Mouse (Mus musculus): Measurements from ENCODE around the gene Rtn3. TPM values are rescaled to one million over a fixed set of nuclear protein-coding genes. Genes with fewer than 3 reads are reported as not detected.
A peak's percentile ranks its signal among the peaks of the same experiment; 100 is the strongest.

Rtn3 gene
- polyA plus RNA-seq, 1 experiment from 2014 or later, result 306 TPM

DNA sequence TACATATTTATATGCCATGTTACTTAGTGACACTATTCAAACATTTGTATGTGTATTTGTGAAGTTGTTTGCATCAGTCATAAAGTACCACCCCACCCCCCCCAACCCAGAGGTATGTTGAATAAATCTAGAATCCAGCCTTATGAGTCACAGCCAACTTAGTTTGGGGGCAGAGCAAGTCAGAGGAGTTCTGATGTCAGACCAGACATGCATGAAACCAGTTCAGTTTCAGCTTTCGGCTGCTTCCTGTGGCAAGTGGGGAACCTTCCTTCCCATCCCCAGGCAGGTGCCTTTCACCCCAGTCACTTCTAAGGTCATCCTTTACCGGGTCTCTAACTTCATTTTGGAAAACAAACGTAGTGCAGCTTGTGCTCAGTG lies 57.7 kb downstream of the Rtn3 start:
- peaks cover 34% of the 10 kb centered on the region for H3K27me3 ChIP-seq (ENCODE audit: low read depth, poor library complexity, severe bottlenecking)
- peaks cover 99% of the 10 kb centered on the region for H3K36me3 ChIP-seq
- no peak overlapping the region for H3K4me3 ChIP-seq
- 70% methylated on average over 3 of the region's 3 CpGs for WGBS
- no peaks in the 10 kb centered on the region for H3K9me3 ChIP-seq (replicated peaks)
- no peak overlapping the region for H3K27ac ChIP-seq (replicated peaks)
- DNase-seq (ENCODE audit: low spot score), result no peak
- H3K4me1 ChIP-seq, result peaks cover 43% of the 10 kb centered on the region

- no peak overlapping the region for H3K4me3 ChIP-seq
- 69% methylated on average over 8 of the region's 8 CpGs for whole genome bisulfite sequencing
- H3K36me3 ChIP-seq, result peaks cover 99% of the 10 kb centered on the region
- no peak overlapping the region for H3K27ac ChIP-seq (replicated peaks)
- H3K9me3 ChIP-seq (replicated peaks), result no peaks in the 10 kb centered on the region
- H3K4me1 ChIP-seq, result peaks cover 49% of the 10 kb centered on the region
- peaks cover 40% of the 10 kb centered on the region for H3K27me3 ChIP-seq (ENCODE audit: low read depth, poor library complexity, severe bottlenecking)
- no peak for DNase-seq (ENCODE audit: low spot score)
Observed at GRCm38 (mm10) chr19:7424590-7425397, 58.3 kb downstream of the Rtn3 start.

DNA sequence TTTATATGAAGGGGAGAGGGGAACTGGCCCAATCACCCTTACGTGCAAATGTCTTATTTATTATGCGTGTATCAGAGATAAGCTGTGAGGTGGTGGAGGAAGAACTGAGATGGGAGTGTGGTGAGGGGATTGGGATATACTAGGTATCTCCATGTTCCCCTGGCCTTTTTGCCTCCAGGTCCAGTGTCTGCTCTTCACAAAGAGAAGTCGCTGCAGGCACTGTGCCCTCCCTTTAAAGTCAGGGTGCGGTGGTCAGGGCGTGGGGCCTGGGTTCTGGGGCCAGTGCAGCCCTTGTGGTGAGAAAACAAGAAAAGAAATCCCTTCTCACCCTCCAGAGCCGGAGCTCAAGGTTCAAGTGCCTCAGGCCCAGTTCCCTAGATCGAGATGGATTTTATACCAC lies 59.0 kb downstream of the Rtn3 start:
- H3K27ac ChIP-seq (replicated peaks), result no peak overlapping the region
- 0 out of 2 replicates have a peak overlapping the region, but pooled peaks have one; percentile 18 for H3K4me3 ChIP-seq
- H3K36me3 ChIP-seq, result peaks cover 97% of the 10 kb centered on the region
- H3K4me1 ChIP-seq, result peaks cover 56% of the 10 kb centered on the region
- H3K27me3 ChIP-seq (ENCODE audit: low read depth, poor library complexity, severe bottlenecking), result peaks cover 41% of the 10 kb centered on the region
- no peaks in the 10 kb centered on the region for H3K9me3 ChIP-seq (replicated peaks)
- 56% methylated on average over 7 of the region's 7 CpGs for WGBS
- no peak for DNase-seq (ENCODE audit: low spot score)

- Histone ChIP-seq H3K36me3 (peaks cover 93% of the 10 kb centered on the region), H3K4me3 (peak overlapping the region; percentile 90), H3K9me3 (replicated peaks) (no peaks in the 10 kb centered on the region), H3K27me3 (ENCODE audit: low read depth, poor library complexity, severe bottlenecking) (peaks cover 41% of the 10 kb centered on the region), H3K4me1 (peaks cover 61% of the 10 kb centered on the region), H3K27ac (replicated peaks) (peak overlapping the region; percentile 78)
- 26% methylated on average over 16 of the region's 16 CpGs for WGBS
- no peak for DNase-seq (ENCODE audit: low spot score)
Observed at GRCm38 (mm10) chr19:7423656-7424030, 59.4 kb downstream of the Rtn3 start.

- Histone ChIP-seq H3K4me3 (peak overlapping the region; percentile 90), H3K4me1 (peaks cover 62% of the 10 kb centered on the region), H3K27ac (replicated peaks) (peak overlapping the region; percentile 78), H3K9me3 (replicated peaks) (no peaks in the 10 kb centered on the region), H3K27me3 (ENCODE audit: low read depth, poor library complexity, severe bottlenecking) (peaks cover 41% of the 10 kb centered on the region), H3K36me3 (peaks cover 88% of the 10 kb centered on the region)
- peak; percentile 59 for DNase-seq (ENCODE audit: low spot score)
- 15% methylated on average over 50 of the region's 51 CpGs for WGBS
Observed at GRCm38 (mm10) chr19:7423028-7423655, 59.9 kb downstream of the Rtn3 start.

GRCm38 (mm10) chr19:7422656-7423027 lies 60.4 kb downstream of the Rtn3 start:
- peak overlapping the region; percentile 78 for H3K27ac ChIP-seq (replicated peaks)
- peaks cover 83% of the 10 kb centered on the region for H3K36me3 ChIP-seq
- H3K9me3 ChIP-seq (replicated peaks), result no peaks in the 10 kb centered on the region
- H3K4me1 ChIP-seq, result peaks cover 62% of the 10 kb centered on the region
- WGBS, result 5% methylated on average over 35 of the region's 35 CpGs
- no peak for DNase-seq (ENCODE audit: low spot score)
- peak overlapping the region; percentile 90 for H3K4me3 ChIP-seq
- peaks cover 41% of the 10 kb centered on the region for H3K27me3 ChIP-seq (ENCODE audit: low read depth, poor library complexity, severe bottlenecking)

DNA sequence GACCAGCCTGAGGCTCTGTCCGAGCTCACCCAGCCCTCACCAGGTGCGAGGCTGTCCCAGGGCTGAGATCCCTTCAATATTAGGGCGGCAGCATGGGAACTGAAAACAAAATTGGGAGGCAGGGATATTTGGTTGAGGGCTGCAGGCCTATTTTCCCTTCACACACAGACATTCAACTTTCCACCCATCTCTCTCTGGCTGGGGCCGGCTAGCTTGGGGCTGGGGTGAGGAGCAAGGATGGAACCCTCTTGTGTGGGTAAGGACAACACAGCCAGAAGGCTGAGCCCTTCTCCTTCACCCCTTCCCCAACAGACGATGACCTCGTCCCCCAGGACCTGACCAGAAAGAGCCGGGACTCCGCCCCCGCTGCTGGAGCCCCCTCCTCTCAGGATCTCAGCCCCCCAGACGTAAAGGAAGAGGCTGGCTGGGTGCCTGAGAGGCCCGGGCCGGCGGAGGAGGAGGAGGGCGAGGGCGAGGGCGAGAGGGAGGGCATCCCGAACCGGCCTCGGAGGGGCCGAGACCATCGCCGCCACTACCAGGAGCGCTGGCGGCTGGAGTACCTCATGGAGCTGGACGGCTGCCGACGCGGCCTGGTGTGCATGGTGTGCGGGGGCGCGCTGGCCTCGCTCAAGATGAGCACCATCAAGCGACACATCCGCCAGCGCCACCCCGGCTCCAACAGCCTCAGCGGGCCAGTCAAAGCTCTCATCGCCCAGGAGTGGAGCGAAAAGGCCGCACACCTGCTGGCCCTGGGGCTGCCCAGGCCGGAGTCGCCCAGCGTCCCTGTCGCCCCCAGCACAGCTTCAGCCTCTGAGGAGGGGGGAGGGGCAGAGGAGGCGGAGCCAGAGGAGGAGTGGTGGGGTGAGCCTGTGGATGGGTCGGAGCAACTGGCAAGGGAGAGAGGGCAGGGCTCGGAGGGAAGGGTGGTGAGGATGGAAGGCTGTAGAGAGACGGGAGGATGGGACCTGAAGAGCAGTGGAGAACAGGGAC lies 61.2 kb downstream of the Rtn3 start:
- WGBS, result 6% methylated on average over 48 of the region's 48 CpGs
- H3K27me3 ChIP-seq (ENCODE audit: low read depth, poor library complexity, severe bottlenecking), result peaks cover 41% of the 10 kb centered on the region
- H3K4me3 ChIP-seq, result peak overlapping the region; percentile 90
- peaks cover 75% of the 10 kb centered on the region for H3K36me3 ChIP-seq
- DNase-seq (ENCODE audit: low spot score), result peak; percentile 85
- H3K9me3 ChIP-seq (replicated peaks), result no peaks in the 10 kb centered on the region
- H3K4me1 ChIP-seq, result peaks cover 62% of the 10 kb centered on the region
- H3K27ac ChIP-seq (replicated peaks), result peak overlapping the region; percentile 78

GRCm38 (mm10) chr19:7420841-7421601 lies 62.1 kb downstream of the Rtn3 start:
- Histone ChIP-seq H3K4me1 (peaks cover 71% of the 10 kb centered on the region), H3K27ac (replicated peaks) (peak overlapping the region; percentile 78)
- peak; percentile 38 for DNase-seq (ENCODE audit: low spot score)

GRCm38 (mm10) chr19:7420108-7420507 lies 63.0 kb downstream of the Rtn3 start:
- WGBS, result 70% methylated on average over 12 of the region's 12 CpGs
- Histone ChIP-seq H3K9me3 (replicated peaks) (no peaks in the 10 kb centered on the region), H3K36me3 (peaks cover 58% of the 10 kb centered on the region), H3K27ac (replicated peaks) (peak overlapping the region; percentile 99), H3K27me3 (ENCODE audit: low read depth, poor library complexity, severe bottlenecking) (peaks cover 54% of the 10 kb centered on the region), H3K4me3 (peak overlapping the region; percentile 90), H3K4me1 (peaks cover 75% of the 10 kb centered on the region)
- DNase-seq (ENCODE audit: low spot score), result no peak

More at GRCm38 (mm10) chr19:7420841-7421601, 62.1 kb downstream of the Rtn3 start:
- H3K36me3 ChIP-seq, result peaks cover 66% of the 10 kb centered on the region
- H3K27me3 ChIP-seq (ENCODE audit: low read depth, poor library complexity, severe bottlenecking), result peaks cover 45% of the 10 kb centered on the region
- H3K9me3 ChIP-seq (replicated peaks), result no peaks in the 10 kb centered on the region
- H3K4me3 ChIP-seq, result peak overlapping the region; percentile 90
- 49% methylated on average over 27 of the region's 27 CpGs for whole genome bisulfite sequencing

- Histone ChIP-seq H3K4me3 (peak overlapping the region; percentile 90), H3K4me1 (peaks cover 69% of the 10 kb centered on the region), H3K9me3 (replicated peaks) (no peaks in the 10 kb centered on the region), H3K27ac (replicated peaks) (peak overlapping the region; percentile 99), H3K36me3 (peaks cover 48% of the 10 kb centered on the region), H3K27me3 (ENCODE audit: low read depth, poor library complexity, severe bottlenecking) (peaks cover 57% of the 10 kb centered on the region)
- no peak for DNase-seq (ENCODE audit: low spot score)
- 43% methylated on average over 6 of the region's 6 CpGs for WGBS
Observed at GRCm38 (mm10) chr19:7419134-7419533, 63.9 kb downstream of the Rtn3 start.

DNA sequence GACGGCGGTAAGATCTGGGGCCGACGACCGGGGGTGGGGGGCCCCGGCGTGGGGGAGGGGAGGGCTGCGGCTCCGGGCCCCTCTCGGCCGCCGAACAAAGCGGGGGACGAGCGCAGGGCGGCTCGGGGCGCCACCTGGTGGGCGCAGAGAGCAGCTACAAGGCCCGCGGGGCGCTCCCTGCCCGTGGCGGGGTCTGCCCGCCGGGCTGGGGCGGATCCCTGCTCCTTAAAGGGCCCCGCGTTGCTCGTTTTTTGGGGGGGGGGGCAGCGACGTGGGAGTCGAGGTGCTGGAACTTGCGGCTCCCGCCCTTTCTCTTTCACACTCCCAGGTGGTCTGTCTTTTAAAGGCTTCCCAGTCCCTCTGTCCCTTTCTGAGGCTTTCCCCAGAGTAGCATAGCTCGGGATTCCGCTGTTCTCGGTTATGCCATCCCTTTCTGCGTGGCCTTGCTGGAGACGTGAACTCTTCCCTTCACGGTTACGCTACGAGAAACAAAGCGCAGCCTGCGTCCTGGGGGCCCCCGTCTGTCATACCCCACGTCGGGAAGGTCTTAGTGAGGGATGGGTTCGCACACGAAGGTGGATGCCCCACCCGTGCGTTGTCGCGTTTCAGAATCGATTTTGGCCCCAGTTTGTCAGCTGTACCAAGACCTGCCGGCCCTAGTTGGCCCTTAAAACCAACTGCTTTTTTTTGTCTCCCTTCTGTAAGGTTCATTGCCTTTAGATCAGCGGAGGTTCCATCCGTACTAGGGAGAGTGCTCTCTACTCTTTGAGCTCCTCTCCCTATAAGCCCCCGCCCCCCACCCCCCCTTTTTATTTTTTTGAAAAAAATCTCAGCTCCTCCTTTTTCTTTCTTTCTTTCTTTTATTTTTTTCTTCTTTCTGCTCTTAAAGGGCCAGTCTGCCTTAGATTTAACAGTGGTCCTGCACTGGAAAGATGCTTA lies 64.9 kb downstream of the Rtn3 start:
- Histone ChIP-seq H3K9me3 (replicated peaks) (no peaks in the 10 kb centered on the region), H3K27me3 (ENCODE audit: low read depth, poor library complexity, severe bottlenecking) (peaks cover 50% of the 10 kb centered on the region), H3K4me1 (peaks cover 60% of the 10 kb centered on the region), H3K27ac (replicated peaks) (peak overlapping the region; percentile 99), H3K36me3 (peaks cover 39% of the 10 kb centered on the region), H3K4me3 (peak overlapping the region; percentile 90)
- peak; percentile 85 for DNase-seq (ENCODE audit: low spot score)
- under 1% methylated on average over 49 of the region's 59 CpGs for WGBS

Data from midbrain, embryonic 10.5 days (tissue).